Mouse (Mus musculus) midbrain, postnatal 0 days (tissue): ENCODE data around the gene Zbtb34. TPM values are rescaled to one million over a fixed set of nuclear protein-coding genes. Genes with fewer than 3 reads are reported as not detected.

ENCODE experiments used
- ATAC-seq: fragments of 200-750 bp; cut with Nextera tagmentation; 2 replicates; pipeline ENCODE4 v1.8.0; 2017; ENCODE audit warnings: moderate number of reproducible peaks, mild to moderate bottlenecking, moderate TSS enrichment, moderate library complexity; ENCODE audit not compliant: low FRiP score
- DNase-seq: peaks from one replicate; pipeline ENCODE4 v3.0.0-alpha.2; 2015; ENCODE audit warnings: low spot score
- H3K27ac ChIP-seq: fragments of 300-500 bp; sonication (generic); 2 replicates; pipeline ENCODE4 v1.5.1; 2014; ENCODE audit warnings: low read depth, mild to moderate bottlenecking, low read length, mixed read lengths
- H3K27me3 ChIP-seq: fragments of 300-500 bp; sonication (generic); 2 replicates; pipeline ENCODE4 v1.6.1; 2014; ENCODE audit warnings: low read length, control low read depth, mixed read lengths; ENCODE audit not compliant: insufficient read depth
- H3K36me3 ChIP-seq: fragments of 300-500 bp; sonication (generic); 2 replicates; pipeline ENCODE4 v1.6.1; 2014; ENCODE audit warnings: low read length, control low read depth, mixed read lengths; ENCODE audit not compliant: insufficient read depth
- H3K4me1 ChIP-seq: fragments of 300-500 bp; sonication (generic); 2 replicates; pipeline ENCODE4 v1.6.1; 2014; ENCODE audit warnings: mild to moderate bottlenecking, control low read depth, antibody characterized with exemption, low read length, mixed read lengths; ENCODE audit not compliant: insufficient read depth
- H3K4me2 ChIP-seq: fragments of 300-500 bp; sonication (generic); 2 replicates; pipeline ENCODE4 v1.6.1; 2014; ENCODE audit warnings: low read depth, mild to moderate bottlenecking, low read length, mixed read lengths; ENCODE audit not compliant: poor library complexity, severe bottlenecking
- H3K4me3 ChIP-seq: fragments of 300-500 bp; sonication (generic); 2 replicates; pipeline ENCODE4 v1.5.1; 2014; ENCODE audit warnings: low read depth, mild to moderate bottlenecking, low read length, moderate library complexity
- H3K9ac ChIP-seq: fragments of 300-500 bp; sonication (generic); replicated peaks from 2 replicates; pipeline ENCODE4 v1.6.1; 2014; ENCODE audit warnings: mild to moderate bottlenecking, low read length, moderate library complexity, mixed read lengths; ENCODE audit not compliant: poor library complexity, severe bottlenecking
- H3K9me3 ChIP-seq: fragments of 300-500 bp; sonication (generic); 2 replicates; pipeline ENCODE4 v1.6.1; 2016; ENCODE audit warnings: low read length, control low read depth
- CTCF ChIP-seq: IDR thresholded peaks from 2 replicates; pipeline ENCODE4 v1.5.1; 2016; ENCODE audit warnings: antibody characterized with exemption, mild to moderate bottlenecking
- WGBS: fragments of 180-500 bp; shearing (Covaris S2); extraction: QIAGEN DNeasy Blood & Tissue Kit; methylation state at CpG from one replicate; pipeline ENCODE4 v1.1.7; 2014; 5-methylcytosine and 5-hydroxymethylcytosine counted together
- microRNA-seq: library from miRNA; unstranded; fragments of <30 nt; microRNA quantifications from one replicate; pipeline ENCODE4, GENCODE M21; 2016; ENCODE audit warnings: borderline number of aligned reads
- polyA plus RNA-seq: library from polyadenylated mRNA; unstranded; fragments of >200 nt; fragmentation: Nextera tagmentation; extraction: Ambion mirVana; gene quantifications from 2 replicates; pipeline ENCODE4 v1.2.1, GENCODE M21; 2015
- total RNA-seq: library from RNA; depleted of rRNA; stranded (reverse); fragments of >200 nt; gene quantifications from 2 replicates; pipeline ENCODE4 v1.2.3, GENCODE M21; 2014; rRNA removed

The Zbtb34 gene
- total and polyA plus RNA-seq, 2 experiments from 2014 or later = 3.8 to 24.9 TPM

DNA sequence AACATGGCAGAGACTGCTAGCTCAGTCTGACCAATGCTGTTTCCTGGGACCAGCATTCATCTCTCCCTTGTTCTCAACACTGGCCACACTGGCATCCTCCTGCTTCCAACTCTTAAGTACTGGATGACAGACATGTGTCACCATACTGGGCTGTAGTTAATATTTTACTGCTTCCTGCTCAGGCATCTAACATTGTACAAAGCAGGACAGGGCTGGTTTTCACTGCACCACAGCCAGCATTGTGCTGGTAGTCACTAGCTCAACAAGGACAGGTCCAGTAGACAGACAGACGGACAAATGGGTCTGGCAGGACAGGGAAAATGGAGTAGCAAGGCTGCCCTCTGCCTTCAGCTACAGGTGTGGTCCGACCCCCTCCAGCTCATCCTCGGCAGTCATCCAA lies 70.6 kb downstream of the Zbtb34 start:
- H3K27me3 ChIP-seq = no peaks in the 10 kb centered on the region
- H3K4me1 ChIP-seq = peaks cover 4% of the 10 kb centered on the region; the same call in 1 of the 2 replicates
- H3K4me2 ChIP-seq = no peak overlapping the region
- TF ChIP-seq CTCF = no peak
- no peak overlapping the region for H3K4me3 ChIP-seq
- H3K9me3 ChIP-seq = no peaks in the 10 kb centered on the region
- WGBS = 78% methylated on average over 3 of the region's 3 CpGs
- H3K36me3 ChIP-seq = 0 out of 2 replicates have a peak, but pooled peaks cover 3% of the 10 kb centered on the region
- no peak overlapping the region for H3K9ac ChIP-seq
- ATAC-seq (no peak), DNase-seq (no peak)
- H3K27ac ChIP-seq = no peak overlapping the region

DNA sequence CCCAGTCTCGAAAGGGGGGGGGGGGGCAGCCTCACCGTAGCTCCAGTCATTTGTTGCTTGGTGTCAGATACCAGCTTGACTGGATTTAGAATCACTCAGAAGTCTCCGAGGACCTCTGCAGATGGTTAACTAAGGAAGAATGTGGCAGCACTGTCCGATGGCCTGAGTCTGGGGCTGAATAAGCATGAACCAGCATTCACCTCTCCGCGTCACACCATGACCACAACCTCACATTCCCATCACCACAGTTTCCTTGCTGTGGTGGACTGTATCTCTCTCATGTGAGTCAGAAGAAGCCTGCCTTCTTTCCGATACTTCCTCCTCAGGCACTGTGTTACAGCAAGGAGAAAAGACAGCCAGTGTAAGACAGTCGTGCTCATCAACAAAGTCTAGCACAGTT lies 71.9 kb downstream of the Zbtb34 start:
- Histone ChIP-seq H3K36me3 (0 out of 2 replicates have a peak, but pooled peaks cover 3% of the 10 kb centered on the region), H3K9ac (no peak overlapping the region), H3K9me3 (no peaks in the 10 kb centered on the region), H3K4me3 (no peak overlapping the region), H3K4me2 (no peak overlapping the region), H3K27me3 (no peaks in the 10 kb centered on the region), H3K27ac (no peak overlapping the region), H3K4me1 (peaks cover 4% of the 10 kb centered on the region; the same call in 1 of the 2 replicates)
- WGBS = 94% methylated on average over 8 of the region's 8 CpGs
- TF ChIP-seq CTCF = no peak
- DNase-seq (no peak), ATAC-seq (no peak)

DNA sequence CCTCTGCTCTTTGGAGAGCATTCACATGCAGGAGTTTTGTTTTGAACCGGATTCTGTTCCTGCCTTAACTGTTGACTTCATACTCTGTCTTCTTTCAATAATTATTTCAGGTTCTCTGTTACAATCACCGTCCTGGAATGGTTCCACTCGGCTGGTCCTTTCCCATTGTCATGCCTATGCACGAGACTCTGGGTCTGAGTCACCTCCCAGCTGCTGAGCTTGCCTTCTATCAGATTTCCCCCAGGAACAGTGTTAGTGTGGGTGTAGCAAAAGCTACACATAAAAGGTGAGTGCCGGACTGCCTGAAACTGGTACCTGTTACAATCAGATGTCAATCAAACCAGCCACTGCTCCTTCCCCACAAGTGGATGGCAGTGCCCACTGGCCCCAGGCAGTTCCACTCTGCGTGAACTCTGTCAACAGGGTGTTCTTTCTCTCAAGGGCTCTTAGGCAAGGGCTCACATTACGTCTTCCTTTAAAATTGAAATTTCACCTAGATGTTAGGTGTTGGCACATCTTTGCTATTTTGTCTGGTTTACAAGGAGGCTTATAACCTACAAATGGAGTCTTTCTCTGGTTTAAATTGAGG lies 73.8 kb downstream of the Zbtb34 start:
- Histone ChIP-seq H3K36me3 (0 out of 2 replicates have a peak, but pooled peaks cover 3% of the 10 kb centered on the region), H3K4me3 (no peak overlapping the region), H3K27ac (no peak overlapping the region), H3K9me3 (no peaks in the 10 kb centered on the region), H3K4me2 (no peak overlapping the region), H3K9ac (no peak overlapping the region), H3K4me1 (peaks cover 4% of the 10 kb centered on the region; the same call in 1 of the 2 replicates), H3K27me3 (no peaks in the 10 kb centered on the region)
- 79% methylated on average over 7 of the region's 7 CpGs for WGBS
- ATAC-seq = no peak
- no peak for DNase-seq
- TF ChIP-seq CTCF = no peak

Small RNA genes within 50 kb of the gene (microRNA-seq; reads per million reads assigned to microRNA genes)
- not detected for gene Gm25998

Other genes with a start within 250 kb of the Zbtb34 start
- gene Angptl2, start 215.3 kb downstream of the Zbtb34 start, total RNA-seq = 16.7 and 16.8 TPM in 2 replicates
- 9.8 TPM in 2 replicates for gene Angptl2, start 215.3 kb downstream of the Zbtb34 start, polyA plus RNA-seq
- 74.6 and 88.7 TPM in 2 replicates for gene Ralgps1, start 59.8 kb downstream of the Zbtb34 start, total RNA-seq
- gene Ralgps1, start 59.8 kb downstream of the Zbtb34 start, polyA plus RNA-seq = 26.2 and 26.4 TPM in 2 replicates
- 37.4 and 39.6 TPM in 2 replicates for gene Zbtb43, start 37.2 kb upstream of the Zbtb34 start, total RNA-seq
- 19.8 and 21.2 TPM in 2 replicates for gene Zbtb43, start 37.2 kb upstream of the Zbtb34 start, polyA plus RNA-seq
- 7.0 and 8.4 TPM in 2 replicates for gene Lmx1b, start 209.2 kb upstream of the Zbtb34 start, total RNA-seq
- gene Lmx1b, start 209.2 kb upstream of the Zbtb34 start, polyA plus RNA-seq = 0.65 and 0.83 TPM in 2 replicates